ENCODE assay signal across 9 mouse cellular contexts in genomic region chr15:103514914-103515313, GRCm38 (mm10). TPM values are rescaled to one million over a fixed set of nuclear protein-coding genes. Genes with fewer than 3 reads are reported as not detected.
DNase-seq lines count a peak whose midpoint lies in the region; ATAC-seq and TF ChIP-seq lines count a peak whose summit lies in the region.
"Had no signal": no experiment of that assay in that cellular context is flagged by ENCODE, and none has a peak within 500 bp of the region (broad histone marks: within the 10 kb centered on the region; RNA-seq: fewer than 3 reads in every experiment).

No protein-coding gene starts in this region.

- peaks cover 17% of the 10 kb centered on the region; the same call in 1 of the 2 replicates for H3K27me3 ChIP-seq in lung, embryonic 15.5 days
- H3K27me3 ChIP-seq in heart, adult 2 months (ENCODE audit: control insufficient read depth, insufficient read depth, low read length), result no peaks in the 10 kb centered on the region
- no peaks in the 10 kb centered on the region; the same call in 1 of the 2 replicates for H3K27me3 ChIP-seq in intestine, embryonic 16.5 days (replicated peaks; ENCODE audit: control insufficient read depth, insufficient read depth, low read length)
- H3K27me3 ChIP-seq in small intestine, adult 2 months (ENCODE audit: control insufficient read depth, insufficient read depth, low read length), result no peaks in the 10 kb centered on the region

- H3K79me2 ChIP-seq in heart, adult 2 months (replicated peaks; ENCODE audit: control insufficient read depth, insufficient read depth, low read length), result no peaks in the 10 kb centered on the region

- DNase-seq in lung, postnatal 4 days, result no peak
- peak in 1 of 2 experiments; percentile 35 for DNase-seq in heart, adult 2 months
- DNase-seq in right cerebral cortex, postnatal 10 days (ENCODE audit: low spot score in 2 of 2), result no peak
- DNase-seq in embryo, embryonic 11 days, result no peak
- no peak for DNase-seq in adrenal gland, postnatal 4 days (ENCODE audit: low spot score in 2 of 2)

- no peak for TF ChIP-seq EP300 in heart, adult 2 months (IDR thresholded peaks at IDR 0.05; ENCODE audit: insufficient read depth, low read depth, low read length)

- no peak for TF ChIP-seq CTCF in heart, adult 2 months (IDR thresholded peaks at IDR 0.05)
- no peak for TF ChIP-seq CTCF in small intestine, adult 2 months (IDR thresholded peaks at IDR 0.05; ENCODE audit: extremely low read depth, insufficient read length, insufficient replicate concordance, low read depth, low read length)

- intact Hi-C loops in heart, adult 2 months (cut with DNase I), result no loop called here

- TF ChIP-seq POLR2A in heart, adult 2 months (IDR thresholded peaks at IDR 0.05; ENCODE audit: insufficient read depth, low read depth, low read length), result no peak
- no peak for TF ChIP-seq POLR2A in small intestine, adult 2 months (IDR thresholded peaks at IDR 0.05; ENCODE audit: low read depth, low read length)

- 34% methylated on average over 3 of the region's 3 CpGs for WGBS in lung, embryonic 15.5 days
- WGBS in heart, adult 2 months, result 26% methylated on average over 3 of the region's 3 CpGs
- WGBS in intestine, embryonic 16.5 days, result 49% methylated on average over 3 of the region's 3 CpGs
- WGBS in small intestine, adult 2 months, result 50% methylated on average over 3 of the region's 3 CpGs

- peaks cover 18% of the 10 kb centered on the region for H3K4me1 ChIP-seq in lung, embryonic 15.5 days
- H3K4me1 ChIP-seq in heart, adult 2 months (ENCODE audit: control insufficient read depth, insufficient read depth, low read length), result no peaks in the 10 kb centered on the region
- peaks cover 15% of the 10 kb centered on the region for H3K4me1 ChIP-seq in intestine, embryonic 16.5 days (ENCODE audit: control insufficient read depth, insufficient read depth, low read length)
- peaks cover 8% of the 10 kb centered on the region; the same call in 1 of the 2 replicates for H3K4me1 ChIP-seq in small intestine, adult 2 months (ENCODE audit: control insufficient read depth, insufficient read depth, insufficient read length, low read length)

- no peak overlapping the region for H3K4me3 ChIP-seq in lung, embryonic 15.5 days
- no peak overlapping the region for H3K4me3 ChIP-seq in heart, adult 2 months
- H3K4me3 ChIP-seq in intestine, embryonic 16.5 days (ENCODE audit: low read length), result no peak overlapping the region
- no peak overlapping the region for H3K4me3 ChIP-seq in small intestine, adult 2 months (ENCODE audit: low read depth, low read length)

- H3K27ac ChIP-seq in lung, embryonic 15.5 days, result no peak overlapping the region
- H3K27ac ChIP-seq in heart, adult 2 months, result peak overlapping the region; percentile 47; the same call in 1 of the 2 replicates
- 0 out of 2 replicates have a peak overlapping the region, but pooled peaks have one; percentile 14 for H3K27ac ChIP-seq in intestine, embryonic 16.5 days (ENCODE audit: low read length)
- H3K27ac ChIP-seq in small intestine, adult 2 months (ENCODE audit: insufficient read depth, low read depth, low read length), result 0 out of 2 replicates have a peak overlapping the region, but pooled peaks have one; percentile 16
- H3K27ac ChIP-seq: limb, embryonic 15.5 days had no signal

- H3K9ac ChIP-seq in lung, embryonic 15.5 days, result no peak overlapping the region
- H3K9ac ChIP-seq in heart, adult 2 months (ENCODE audit: low read depth, low read length), result no peak overlapping the region
- H3K9ac ChIP-seq in intestine, embryonic 16.5 days (ENCODE audit: low read depth, low read length), result no peak overlapping the region
- H3K9ac ChIP-seq: limb, embryonic 15.5 days had no signal

- H3K4me2 ChIP-seq in lung, embryonic 15.5 days, result peak overlapping the region; percentile 63
- H3K4me2 ChIP-seq in intestine, embryonic 16.5 days (ENCODE audit: low read depth, low read length), result 0 out of 2 replicates have a peak overlapping the region, but pooled peaks have one; percentile 59

- ATAC-seq in lung, embryonic 15.5 days (ENCODE audit: borderline replicate concordance, extremely low read depth, low FRiP score, low TSS enrichment), result no peak
- ATAC-seq in intestine, embryonic 16.5 days, result no peak

- no peaks in the 10 kb centered on the region for H3K9me3 ChIP-seq in lung, embryonic 15.5 days
- no peaks in the 10 kb centered on the region for H3K9me3 ChIP-seq in intestine, embryonic 16.5 days (ENCODE audit: control insufficient read depth, low read length)
- H3K9me3 ChIP-seq: limb, embryonic 15.5 days had no signal

- H3K36me3 ChIP-seq in lung, embryonic 15.5 days, result no peaks in the 10 kb centered on the region
- no peaks in the 10 kb centered on the region for H3K36me3 ChIP-seq in heart, adult 2 months (ENCODE audit: control insufficient read depth, insufficient read depth, low read length)
- H3K36me3 ChIP-seq in intestine, embryonic 16.5 days (ENCODE audit: control insufficient read depth, insufficient read depth, low read length), result no peaks in the 10 kb centered on the region
- H3K36me3 ChIP-seq in small intestine, adult 2 months (ENCODE audit: control insufficient read depth, insufficient read depth, low read length), result no peaks in the 10 kb centered on the region
- H3K36me3 ChIP-seq: limb, embryonic 15.5 days had no signal

RNA-seq across cellular contexts. Expression of gene Pde1b, which starts 12.1 kb away (rescaled TPM):
- polyA plus RNA-seq in lung, embryonic 15.5 days (2015; fragmentation: Nextera tagmentation; extraction: Ambion mirVana), result 2.2 and 2.3 TPM in 2 replicates
- total RNA-seq in heart, adult 2 months (2021), result 1 to 10 TPM in 1 of 2 experiments, under 1 TPM in 1; 0.99 to 1.0 TPM
- 2.2 and 2.8 TPM in 2 replicates for polyA plus RNA-seq in heart, adult 2 months (2012; rRNA removed)
- 5.1 and 5.8 TPM in 2 replicates for polyA plus RNA-seq in intestine, embryonic 16.5 days (2015; fragmentation: Nextera tagmentation; extraction: Ambion mirVana)
- polyA plus RNA-seq in small intestine, adult 2 months (2012; rRNA removed), result 2.3 and 4.2 TPM in 2 replicates
- 1 to 10 TPM; 5.1 to 5.6 TPM for total RNA-seq in adrenal gland, postnatal 4 days (2021)

RNA-seq across cellular contexts. Expression of gene Ppp1r1a, which starts 22.9 kb away (rescaled TPM):
- 8.0 and 8.9 TPM in 2 replicates for polyA plus RNA-seq in lung, embryonic 15.5 days (2015; fragmentation: Nextera tagmentation; extraction: Ambion mirVana)
- total RNA-seq in heart, adult 2 months (2021), result 10 to 100 TPM in 1 of 2 experiments, 1 to 10 TPM in 1; 9.0 to 11.6 TPM
- 3.2 and 5.7 TPM in 2 replicates for polyA plus RNA-seq in heart, adult 2 months (2012; rRNA removed)
- 7.5 and 8.4 TPM in 2 replicates for polyA plus RNA-seq in intestine, embryonic 16.5 days (2015; fragmentation: Nextera tagmentation; extraction: Ambion mirVana)
- 2.3 and 2.7 TPM in 2 replicates for polyA plus RNA-seq in small intestine, adult 2 months (2012; rRNA removed)
- 10 to 100 TPM; 12.8 to 13.8 TPM for total RNA-seq in adrenal gland, postnatal 4 days (2021)

RNA-seq across cellular contexts. Expression of gene Glycam1, which starts 50.0 kb away (rescaled TPM):
- polyA plus RNA-seq in lung, embryonic 15.5 days (2015; fragmentation: Nextera tagmentation; extraction: Ambion mirVana), result not detected in 2 replicates
- total RNA-seq in heart, adult 2 months (2021), result not detected
- polyA plus RNA-seq in heart, adult 2 months (2012; rRNA removed), result not detected in 2 replicates
- polyA plus RNA-seq in intestine, embryonic 16.5 days (2015; fragmentation: Nextera tagmentation; extraction: Ambion mirVana), result not detected in 2 replicates
- polyA plus RNA-seq in small intestine, adult 2 months (2012; rRNA removed), result 0.38 and 0.50 TPM in 2 replicates
- total RNA-seq in adrenal gland, postnatal 4 days (2021), result not detected
- polyA plus RNA-seq: limb, embryonic 15.5 days had no signal
